Mouse (Mus musculus): ENCODE results near the gene Gm42906. TPM values are rescaled to one million over a fixed set of nuclear protein-coding genes. Genes with fewer than 3 reads are reported as not detected.

Gene Gm42906
- polyA plus RNA-seq, 1 experiment = not detected

- 60% methylated on average over 8 of the region's 8 CpGs for WGBS
- Histone ChIP-seq H3K4me3 (ENCODE audit: insufficient read depth, low read depth, low read length) (no peak overlapping the region), H3K27ac (ENCODE audit: insufficient read depth, low read depth, low read length) (no peak overlapping the region), H3K4me1 (ENCODE audit: control insufficient read depth, insufficient read depth, low read length) (peaks cover 6% of the 10 kb centered on the region; the same call in 1 of the 2 replicates)
- TF ChIP-seq CTCF (IDR thresholded peaks at IDR 0.05; ENCODE audit: insufficient read depth, low read depth, low read length) (no peak), POLR2A (IDR thresholded peaks at IDR 0.05; ENCODE audit: insufficient read depth, low read depth, low read length) (no peak)
Measured at GRCm38 (mm10) chr5:151185286-151185856, 242.6 kb downstream of the Gm42906 start.

DNA sequence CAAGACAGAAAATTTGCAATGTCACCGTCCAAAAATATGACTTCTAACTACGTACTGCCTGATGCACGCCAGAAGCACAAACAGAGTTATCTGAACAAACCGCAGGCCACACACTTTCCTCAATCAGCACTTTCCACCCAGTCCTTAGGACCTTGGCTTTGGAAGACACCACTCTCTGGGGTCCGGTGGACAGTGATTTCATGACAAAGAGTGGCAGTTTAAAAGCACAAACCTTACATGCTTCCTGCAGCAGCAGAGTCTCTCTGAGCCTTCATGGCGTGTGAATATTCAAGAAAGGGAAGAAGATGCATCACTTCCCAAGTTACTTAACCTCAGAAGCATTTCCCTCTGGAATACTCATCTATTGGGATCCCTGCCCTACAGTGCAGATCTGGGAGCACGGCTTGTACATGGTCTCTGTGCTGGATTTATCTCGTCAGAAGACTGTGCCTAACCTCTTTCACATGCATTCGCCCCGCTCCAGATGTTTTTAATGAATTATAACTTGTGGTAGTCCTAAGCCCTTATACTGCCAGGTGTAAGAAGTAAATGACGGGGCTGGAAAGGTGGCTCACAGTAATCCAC lies 244.2 kb downstream of the Gm42906 start:
- Histone ChIP-seq H3K27ac (ENCODE audit: insufficient read depth, low read depth, low read length) (no peak overlapping the region), H3K4me1 (ENCODE audit: control insufficient read depth, insufficient read depth, low read length) (no peaks in the 10 kb centered on the region), H3K4me3 (ENCODE audit: insufficient read depth, low read depth, low read length) (no peak overlapping the region)
- WGBS = 89% methylated on average over 11 of the region's 11 CpGs
- TF ChIP-seq CTCF (IDR thresholded peaks at IDR 0.05; ENCODE audit: insufficient read depth, low read depth, low read length) (no peak), POLR2A (IDR thresholded peaks at IDR 0.05; ENCODE audit: insufficient read depth, low read depth, low read length) (no peak)

- Histone ChIP-seq H3K27ac (ENCODE audit: insufficient read depth, low read depth, low read length) (no peak overlapping the region), H3K4me1 (ENCODE audit: control insufficient read depth, insufficient read depth, low read length) (no peaks in the 10 kb centered on the region), H3K4me3 (ENCODE audit: insufficient read depth, low read depth, low read length) (no peak overlapping the region)
- TF ChIP-seq CTCF (IDR thresholded peaks at IDR 0.05; ENCODE audit: insufficient read depth, low read depth, low read length) (no peak), POLR2A (IDR thresholded peaks at IDR 0.05; ENCODE audit: insufficient read depth, low read depth, low read length) (no peak)
- WGBS = 87% methylated on average over 8 of the region's 8 CpGs
Measured at GRCm38 (mm10) chr5:151181288-151181687, 246.7 kb downstream of the Gm42906 start.

DNA sequence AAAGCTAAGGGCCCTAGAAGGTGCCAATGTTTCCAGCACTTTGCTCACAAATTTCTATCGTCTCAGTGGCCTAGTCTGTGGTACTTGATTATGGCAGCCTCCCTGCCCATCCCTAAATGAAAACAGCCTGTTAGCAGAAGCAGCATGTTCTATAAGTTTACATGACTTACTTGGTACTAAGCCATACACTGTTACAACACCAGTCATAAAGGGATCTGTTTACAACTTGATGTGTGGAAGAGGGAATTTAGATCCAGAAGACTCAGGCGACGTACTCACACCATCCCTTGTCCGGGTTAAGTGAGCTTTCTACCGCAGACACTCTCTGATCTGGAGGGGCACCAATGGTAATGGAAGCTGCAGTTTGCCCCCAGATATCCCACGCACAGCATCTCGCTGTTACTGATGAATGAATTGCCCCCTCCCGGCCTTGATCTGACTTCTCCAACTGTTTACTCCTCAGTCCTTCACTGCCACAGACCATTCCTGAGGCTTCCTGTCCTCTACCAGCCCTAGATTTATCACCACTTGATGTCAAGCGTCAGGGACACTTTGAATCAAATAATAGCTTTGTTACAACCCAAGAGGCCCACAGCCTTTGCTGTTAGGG lies 247.7 kb downstream of the Gm42906 start:
- WGBS = 91% methylated on average over 9 of the region's 9 CpGs
- Histone ChIP-seq H3K4me3 (ENCODE audit: insufficient read depth, low read depth, low read length) (no peak overlapping the region), H3K27ac (ENCODE audit: insufficient read depth, low read depth, low read length) (no peak overlapping the region), H3K4me1 (ENCODE audit: control insufficient read depth, insufficient read depth, low read length) (no peaks in the 10 kb centered on the region)
- TF ChIP-seq CTCF (IDR thresholded peaks at IDR 0.05; ENCODE audit: insufficient read depth, low read depth, low read length) (no peak), POLR2A (IDR thresholded peaks at IDR 0.05; ENCODE audit: insufficient read depth, low read depth, low read length) (no peak)

GRCm38 (mm10) chr5:151177171-151177570 lies 250.8 kb downstream of the Gm42906 start:
- 95% methylated on average over 3 of the region's 3 CpGs for WGBS
- TF ChIP-seq CTCF (IDR thresholded peaks at IDR 0.05; ENCODE audit: insufficient read depth, low read depth, low read length) (no peak), POLR2A (IDR thresholded peaks at IDR 0.05; ENCODE audit: insufficient read depth, low read depth, low read length) (no peak)
- Histone ChIP-seq H3K4me1 (ENCODE audit: control insufficient read depth, insufficient read depth, low read length) (no peaks in the 10 kb centered on the region), H3K27ac (ENCODE audit: insufficient read depth, low read depth, low read length) (no peak overlapping the region), H3K4me3 (ENCODE audit: insufficient read depth, low read depth, low read length) (no peak overlapping the region)

DNA sequence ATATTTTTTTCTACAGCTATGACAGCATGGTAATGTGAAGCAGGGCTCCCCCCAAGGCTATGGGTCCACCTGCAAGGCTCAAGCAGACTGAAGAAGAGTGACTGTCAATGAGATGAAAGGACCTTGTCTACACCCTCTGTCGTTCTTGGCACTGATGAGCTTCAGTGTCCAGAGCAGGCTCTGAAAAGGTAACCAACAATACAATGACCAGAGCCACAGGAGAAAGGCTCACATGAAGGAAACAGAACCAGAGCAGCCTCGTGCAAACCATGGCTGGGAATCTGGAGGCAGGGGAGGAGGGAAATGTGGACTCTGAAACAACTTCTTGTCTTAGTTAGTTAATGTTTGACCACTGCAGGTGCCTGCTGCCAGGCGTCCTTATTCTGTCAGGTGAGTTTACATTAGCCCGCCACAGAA lies 252.1 kb downstream of the Gm42906 start:
- no peak overlapping the region for H3K27ac ChIP-seq (ENCODE audit: insufficient read depth, low read depth, low read length)

GRCm38 (mm10) chr5:151174485-151175460 lies 253.2 kb downstream of the Gm42906 start:
- Histone ChIP-seq H3K27ac (ENCODE audit: insufficient read depth, low read depth, low read length) (peak overlapping the region; percentile 65), H3K4me1 (ENCODE audit: control insufficient read depth, insufficient read depth, low read length) (no peaks in the 10 kb centered on the region), H3K4me3 (ENCODE audit: insufficient read depth, low read depth, low read length) (no peak overlapping the region)
- WGBS = 39% methylated on average over 7 of the region's 7 CpGs
- TF ChIP-seq POLR2A (IDR thresholded peaks at IDR 0.05; ENCODE audit: insufficient read depth, low read depth, low read length) (no peak), CTCF (IDR thresholded peaks at IDR 0.05; ENCODE audit: insufficient read depth, low read depth, low read length) (no peak)

More for the DNA sequence above, 252.1 kb downstream of the Gm42906 start:
- no peaks in the 10 kb centered on the region for H3K4me1 ChIP-seq (ENCODE audit: control insufficient read depth, insufficient read depth, low read length)
- H3K4me3 ChIP-seq (ENCODE audit: insufficient read depth, low read depth, low read length) = no peak overlapping the region
- TF ChIP-seq CTCF (IDR thresholded peaks at IDR 0.05; ENCODE audit: insufficient read depth, low read depth, low read length) = no peak
- TF ChIP-seq POLR2A (IDR thresholded peaks at IDR 0.05; ENCODE audit: insufficient read depth, low read depth, low read length) = no peak
- WGBS = 82% methylated on average over 4 of the region's 4 CpGs

DNA sequence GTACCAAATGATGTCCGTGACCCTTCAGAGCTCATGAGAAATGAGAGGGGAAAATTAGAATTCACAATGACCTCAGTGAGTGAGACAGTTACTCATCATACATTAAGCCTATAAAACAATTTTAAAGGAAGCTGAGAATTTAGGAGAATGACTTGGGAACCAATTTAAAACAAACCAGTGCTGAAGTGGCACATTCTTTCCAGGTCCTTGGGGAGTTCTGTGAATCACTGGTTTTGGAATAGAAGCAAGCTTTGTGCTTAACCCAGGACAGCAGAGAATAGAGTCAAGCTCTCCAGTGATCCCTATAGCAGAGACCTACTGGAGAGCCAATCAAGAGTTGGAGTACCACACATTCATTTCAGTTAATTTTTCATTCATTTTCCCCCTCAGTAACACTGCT lies 254.2 kb downstream of the Gm42906 start:
- Histone ChIP-seq H3K27ac (ENCODE audit: insufficient read depth, low read depth, low read length) (no peak overlapping the region), H3K4me1 (ENCODE audit: control insufficient read depth, insufficient read depth, low read length) (no peaks in the 10 kb centered on the region), H3K4me3 (ENCODE audit: insufficient read depth, low read depth, low read length) (no peak overlapping the region)
- WGBS = 89% methylated on average over 1 of the region's 1 CpGs
- no peak for TF ChIP-seq POLR2A (IDR thresholded peaks at IDR 0.05; ENCODE audit: insufficient read depth, low read depth, low read length)
- TF ChIP-seq CTCF (IDR thresholded peaks at IDR 0.05; ENCODE audit: insufficient read depth, low read depth, low read length) = no peak

Measured in olfactory bulb, adult 2 months (tissue).